Mouse (Mus musculus): ENCODE measurements around the gene Aff1.

The Aff1 gene

GRCm38 (mm10) chr5:103694094-103694493, 1.9 kb downstream of the Aff1 start:
- DNase-seq, result no peak

GRCm38 (mm10) chr5:103697875-103698491, 5.8 kb downstream of the Aff1 start:
- DNase-seq, result no peak

- no peak for DNase-seq
Observed at GRCm38 (mm10) chr5:103698577-103698976, 6.4 kb downstream of the Aff1 start.

- DNase-seq, result no peak
Observed at GRCm38 (mm10) chr5:103699537-103699936, 7.4 kb downstream of the Aff1 start.

- no peak for DNase-seq
Observed at GRCm38 (mm10) chr5:103700661-103701060, 8.5 kb downstream of the Aff1 start.

- DNase-seq, result no peak
Observed at GRCm38 (mm10) chr5:103701466-103701865, 9.3 kb downstream of the Aff1 start.

GRCm38 (mm10) chr5:103702527-103702926, 10.4 kb downstream of the Aff1 start:
- no peak for DNase-seq

- DNase-seq, result no peak
Observed at GRCm38 (mm10) chr5:103705331-103705730, 13.2 kb downstream of the Aff1 start.

GRCm38 (mm10) chr5:103705874-103706273, 13.7 kb downstream of the Aff1 start:
- no peak for DNase-seq

GRCm38 (mm10) chr5:103709044-103709443, 16.9 kb downstream of the Aff1 start:
- no peak for DNase-seq

- no peak for DNase-seq
Observed at GRCm38 (mm10) chr5:103711886-103712285, 19.7 kb downstream of the Aff1 start.

GRCm38 (mm10) chr5:103713422-103713821, 21.2 kb downstream of the Aff1 start:
- DNase-seq, result no peak

GRCm38 (mm10) chr5:103714943-103715342, 22.8 kb downstream of the Aff1 start:
- no peak for DNase-seq

- DNase-seq, result no peak
Observed at GRCm38 (mm10) chr5:103716824-103717342, 24.7 kb downstream of the Aff1 start.

- DNase-seq, result no peak
Observed at GRCm38 (mm10) chr5:103719131-103719530, 27.0 kb downstream of the Aff1 start.

GRCm38 (mm10) chr5:103719851-103720250, 27.7 kb downstream of the Aff1 start:
- DNase-seq, result no peak

GRCm38 (mm10) chr5:103720967-103721366, 28.8 kb downstream of the Aff1 start:
- no peak for DNase-seq

- DNase-seq, result no peak
Observed at GRCm38 (mm10) chr5:103721490-103721889, 29.3 kb downstream of the Aff1 start.

GRCm38 (mm10) chr5:103722721-103723120, 30.5 kb downstream of the Aff1 start:
- DNase-seq, result no peak

- DNase-seq, result no peak
Observed at GRCm38 (mm10) chr5:103724384-103724783, 32.2 kb downstream of the Aff1 start.

- no peak for DNase-seq
Observed at GRCm38 (mm10) chr5:103724823-103725222, 32.6 kb downstream of the Aff1 start.

GRCm38 (mm10) chr5:103725268-103726149, 33.3 kb downstream of the Aff1 start:
- DNase-seq, result no peak

GRCm38 (mm10) chr5:103726281-103726938, 34.2 kb downstream of the Aff1 start:
- no peak for DNase-seq
